Mouse (Mus musculus): ENCODE measurements around the gene Anapc10.
"Not testable (repeated sequence)": the region's sequence is repeated elsewhere in the genome, so short reads cannot be mapped to it uniquely, and the experiment has no call there.

Anapc10 gene

DNA sequence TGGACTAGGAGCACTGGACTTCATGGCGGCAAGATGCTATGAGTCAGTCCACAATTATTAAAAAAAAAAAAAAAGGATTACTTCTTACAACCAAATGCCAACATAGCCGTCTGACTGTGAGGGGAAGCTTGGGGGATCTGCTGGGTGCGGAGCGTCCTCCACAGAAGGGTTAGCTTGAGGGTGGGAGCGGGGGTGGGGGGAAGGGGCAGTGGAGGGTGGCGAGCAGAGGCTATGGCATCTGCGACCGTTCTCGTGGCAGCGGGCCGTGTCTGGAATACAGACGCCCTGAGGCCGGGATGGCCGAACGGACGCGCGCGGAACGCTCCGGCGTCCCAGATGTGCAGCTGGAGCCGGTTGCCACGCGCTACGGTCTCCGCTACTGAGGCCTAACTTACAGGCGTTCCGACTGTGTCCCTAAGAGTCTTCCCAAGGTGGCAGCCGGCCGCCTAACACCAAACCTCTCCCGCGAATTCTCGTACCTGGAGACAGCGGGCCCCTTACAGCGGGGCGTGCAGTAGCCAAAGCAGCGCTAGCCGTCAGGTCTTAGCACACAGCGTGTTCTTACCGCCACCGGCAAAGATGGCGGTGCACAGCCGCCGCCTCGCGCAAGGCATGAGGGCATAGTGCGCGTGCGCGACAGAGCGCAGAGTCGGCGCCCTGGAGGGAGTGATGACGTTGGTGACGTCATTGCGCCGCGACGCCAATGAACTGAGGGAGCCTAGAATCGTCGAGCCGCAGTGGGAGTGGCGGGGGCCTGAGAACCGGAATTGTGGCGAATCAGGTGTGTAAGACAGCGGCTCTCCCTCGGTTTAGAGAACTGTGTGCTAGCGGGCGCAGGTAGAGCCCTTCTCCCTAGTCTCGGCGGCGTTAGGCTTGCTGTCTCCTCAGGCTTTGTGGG, at the start of gene Anapc10, which contains the start of gene Abce1:
TSS of gene Anapc10 (plus strand) at position 757 of the 898 bp plus-strand sequence.
TSS of gene Abce1 (minus strand) at position 677 of the 898 bp plus-strand sequence.
- DNase-seq (ENCODE audit: low spot score) = peak; percentile 99

- no peak for DNase-seq (ENCODE audit: low spot score)
Observed at GRCm38 (mm10) chr8:79676461-79676860, 35.2 kb upstream of the Anapc10 start.

DNA sequence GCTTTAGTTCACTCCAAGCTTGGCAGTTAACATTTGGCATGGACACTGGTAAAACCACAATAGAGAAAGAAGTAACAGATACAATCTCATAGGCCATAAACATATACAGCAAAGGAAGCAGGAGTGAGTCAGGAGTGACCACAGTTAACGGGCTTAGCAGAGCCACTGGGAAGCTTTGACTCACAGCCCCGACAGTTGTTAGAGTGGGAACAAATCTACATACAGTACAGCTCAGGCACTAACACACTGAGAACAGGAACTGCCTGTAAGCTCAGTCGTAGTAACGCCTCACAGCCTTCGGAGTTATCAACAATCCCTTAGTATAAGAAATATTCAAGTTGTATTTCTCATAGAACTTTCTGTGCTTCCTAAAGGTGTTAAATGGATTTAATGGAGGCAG, 32.6 kb upstream of the Anapc10 start:
- no peak for DNase-seq (ENCODE audit: low spot score)

DNA sequence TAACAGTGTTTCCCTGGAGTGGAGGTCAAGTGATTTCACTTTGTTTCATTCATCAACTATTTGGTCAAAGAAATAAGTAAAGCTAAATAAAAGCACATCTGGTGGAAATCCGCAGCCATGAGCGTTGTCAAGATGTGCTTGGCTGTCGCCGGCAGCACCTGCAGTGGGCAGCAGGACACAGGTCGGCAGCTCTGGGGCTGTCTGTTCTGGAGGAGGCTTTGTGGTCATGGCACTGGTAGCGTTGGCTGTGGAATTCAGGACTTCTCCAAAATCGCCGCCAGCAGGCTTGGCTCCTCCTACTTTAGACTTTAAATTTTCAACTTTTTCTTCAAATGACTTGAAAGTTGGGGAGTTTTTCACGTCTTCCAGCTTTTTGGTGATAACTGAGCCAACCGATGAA, 31.5 kb upstream of the Anapc10 start:
- DNase-seq (ENCODE audit: low spot score) = not testable (repeated sequence)

GRCm38 (mm10) chr8:79680555-79680954, 31.1 kb upstream of the Anapc10 start:
- peak; percentile 30 for DNase-seq (ENCODE audit: low spot score)

DNA sequence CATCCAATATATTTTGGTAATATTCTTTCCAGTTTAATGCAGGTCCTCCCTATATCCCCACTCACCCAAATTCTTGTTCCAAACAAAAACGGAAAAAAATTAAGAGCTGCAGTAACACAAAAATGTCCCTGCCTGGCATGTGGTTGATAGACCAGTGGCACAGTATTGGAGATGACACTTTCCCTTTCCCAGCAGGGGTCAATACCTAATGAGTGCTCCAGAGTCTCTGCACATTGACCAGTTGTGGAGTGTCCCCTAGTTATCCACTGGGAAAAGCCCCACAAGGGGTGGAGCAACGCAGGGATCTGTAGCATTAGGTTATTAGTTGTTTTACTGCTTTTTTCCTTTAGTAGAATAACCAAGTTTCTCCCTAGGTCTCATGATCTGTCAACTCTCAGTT, 30.7 kb upstream of the Anapc10 start:
- DNase-seq (ENCODE audit: low spot score) = no peak

DNA sequence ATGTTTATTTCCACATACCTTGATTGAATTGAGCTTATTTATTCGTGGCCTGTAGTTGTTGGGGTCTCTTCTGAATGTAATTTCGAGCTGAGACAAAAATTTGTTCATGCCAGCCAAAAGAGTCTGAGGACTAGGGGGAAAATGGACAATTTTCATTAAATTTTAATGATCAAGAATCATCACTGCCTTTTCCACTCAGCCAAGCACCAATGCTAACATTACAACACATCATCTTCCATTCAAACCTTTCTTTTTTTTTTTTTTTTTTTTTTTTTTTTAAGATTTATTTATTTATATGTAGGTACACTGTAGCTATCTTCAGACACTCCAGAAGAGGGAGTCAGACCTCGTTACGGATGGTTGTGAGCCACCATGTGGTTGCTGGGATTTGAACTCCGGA, 25.7 kb upstream of the Anapc10 start:
- DNase-seq (ENCODE audit: low spot score) = not testable (repeated sequence)

GRCm38 (mm10) chr8:79692531-79692930, 19.1 kb upstream of the Anapc10 start:
- DNase-seq (ENCODE audit: low spot score) = no peak

GRCm38 (mm10) chr8:79706687-79707086, 4.9 kb upstream of the Anapc10 start:
- no peak for DNase-seq (ENCODE audit: low spot score)

GRCm38 (mm10) chr8:79712676-79713075, 1.1 kb downstream of the Anapc10 start:
- no peak for DNase-seq (ENCODE audit: low spot score)

DNA sequence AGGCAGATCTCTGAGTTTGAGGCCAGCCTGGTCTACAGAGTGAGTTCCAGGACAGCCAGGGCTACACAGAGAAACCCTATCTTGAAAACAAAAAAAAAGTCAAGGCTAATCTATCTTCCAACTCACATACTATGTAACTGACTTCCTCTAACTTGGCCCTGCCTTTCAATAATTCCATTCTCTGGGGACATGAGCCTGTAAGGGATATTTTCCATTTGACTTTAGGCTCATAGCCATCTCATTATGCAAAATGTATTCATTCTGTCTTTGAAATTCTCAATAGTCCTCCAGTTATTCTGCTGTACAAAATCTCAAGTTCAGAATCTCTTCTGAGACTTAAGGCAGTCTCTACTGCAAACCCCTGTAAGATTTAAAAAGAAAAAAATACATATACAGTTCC, 9.9 kb downstream of the Anapc10 start:
- DNase-seq (ENCODE audit: low spot score) = no peak

GRCm38 (mm10) chr8:79723308-79723707, 11.7 kb downstream of the Anapc10 start:
- no peak for DNase-seq (ENCODE audit: low spot score)

GRCm38 (mm10) chr8:79724589-79724988, 13.0 kb downstream of the Anapc10 start:
- no peak for DNase-seq (ENCODE audit: low spot score)

- DNase-seq (ENCODE audit: low spot score) = no peak
Observed at GRCm38 (mm10) chr8:79727900-79728299, 16.3 kb downstream of the Anapc10 start.

GRCm38 (mm10) chr8:79734304-79734703, 22.7 kb downstream of the Anapc10 start:
- peak; percentile 86 for DNase-seq (ENCODE audit: low spot score)

GRCm38 (mm10) chr8:79748171-79748570, 36.6 kb downstream of the Anapc10 start:
- DNase-seq (ENCODE audit: low spot score) = peak; percentile 46

GRCm38 (mm10) chr8:79748591-79748990, 37.0 kb downstream of the Anapc10 start:
- peak; percentile 8 for DNase-seq (ENCODE audit: low spot score)

- no peak for DNase-seq (ENCODE audit: low spot score)
Observed at GRCm38 (mm10) chr8:79750305-79750704, 38.7 kb downstream of the Anapc10 start.

DNA sequence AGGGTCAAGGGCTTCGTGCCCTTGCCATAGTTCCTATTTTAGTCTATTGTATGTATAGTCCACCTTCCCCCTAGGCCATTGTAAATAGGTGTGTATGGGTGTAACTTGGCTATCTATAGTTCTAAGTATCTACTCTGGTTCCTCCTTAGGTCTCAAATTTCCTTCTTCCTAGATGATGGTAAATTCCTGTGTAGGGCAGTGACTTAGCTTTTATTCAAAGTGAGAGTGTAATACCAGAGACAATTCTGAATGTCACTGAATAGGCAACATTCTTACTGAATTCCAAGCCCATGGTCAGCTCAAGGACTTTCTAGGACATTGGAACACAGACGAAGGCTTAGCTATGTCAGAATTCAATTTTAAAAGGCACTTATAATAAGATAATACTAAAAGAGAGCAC, 83.3 kb downstream of the Anapc10 start:
- not testable (repeated sequence) for DNase-seq (ENCODE audit: low spot score)

DNA sequence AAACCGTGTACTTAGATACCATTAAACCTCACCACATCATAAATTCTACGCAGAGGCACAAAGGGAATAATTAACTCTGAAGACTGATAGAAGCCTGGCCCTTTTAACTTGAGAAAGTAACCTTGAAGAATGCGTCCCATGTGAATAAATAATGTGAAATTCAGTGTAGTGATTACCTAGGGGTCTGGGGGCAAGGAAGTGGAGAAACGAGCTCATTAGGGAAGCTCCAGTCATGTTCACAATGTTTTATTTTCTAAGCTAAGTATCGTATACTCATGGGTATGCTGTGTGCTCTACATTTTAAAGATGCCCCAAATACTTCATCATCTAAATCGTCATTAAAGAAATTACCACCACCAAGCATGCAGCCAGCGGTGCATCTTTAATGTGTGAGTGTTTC, 85.1 kb downstream of the Anapc10 start:
- DNase-seq (ENCODE audit: low spot score) = no peak

DNA sequence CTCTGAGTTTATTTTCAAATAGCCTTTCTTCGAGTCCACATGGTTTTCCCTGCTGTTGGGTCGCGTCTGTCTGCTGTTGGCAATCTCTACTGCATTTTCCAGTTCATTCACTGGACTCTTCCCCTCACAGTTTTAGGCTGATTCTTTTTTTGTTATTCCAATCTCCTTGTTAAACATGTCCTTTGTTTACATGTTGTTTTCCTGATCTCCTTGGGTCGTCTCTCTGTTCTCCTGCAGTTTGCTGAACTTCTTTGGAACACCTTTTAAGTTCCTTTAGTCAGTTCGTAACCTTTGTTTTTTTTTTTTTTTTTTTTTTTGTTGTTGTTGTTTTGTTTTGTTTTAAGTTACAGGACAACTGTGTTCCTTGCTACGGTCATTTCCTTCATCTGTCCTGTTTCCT, 92.9 kb downstream of the Anapc10 start:
- no peak for DNase-seq (ENCODE audit: low spot score)

- DNase-seq (ENCODE audit: low spot score) = peak; percentile 17
Observed at GRCm38 (mm10) chr8:79806971-79807370, 95.4 kb downstream of the Anapc10 start.

DNA sequence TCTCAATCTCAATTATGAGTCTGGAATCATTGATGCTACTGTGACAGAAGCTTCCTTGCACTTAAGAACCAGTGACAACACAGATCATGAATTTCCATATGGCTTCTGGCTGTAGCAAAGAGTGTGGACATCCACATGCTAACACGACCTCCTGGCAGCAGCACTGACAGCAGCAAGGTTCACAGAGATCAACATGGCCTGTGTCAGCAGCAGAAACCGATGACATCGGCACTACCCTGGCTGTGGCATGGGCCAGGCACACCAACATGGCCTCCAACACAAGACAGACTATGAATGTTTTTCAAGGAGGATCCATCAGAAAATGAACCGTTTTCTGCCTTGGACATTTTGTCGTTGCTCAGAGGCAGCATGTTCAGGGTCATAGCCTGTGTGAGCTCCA, 114.9 kb downstream of the Anapc10 start:
- DNase-seq (ENCODE audit: low spot score) = no peak
